Mouse (Mus musculus) testis, adult 10 weeks (tissue): ENCODE measurements around the gene Nt5c1b. TPM values are rescaled to one million over a fixed set of nuclear protein-coding genes. Genes with fewer than 3 reads are reported as not detected.

Experiments used
- polyA plus RNA-seq: library from polyadenylated mRNA; stranded (reverse); fragments of 350-450 nt; fragmentation: Illumina TruSeq; extraction: RNeasy Lipid Tissue Mini Kit (QIAGEN cat#74804); gene quantifications from one replicate; pipeline ENCODE4 v1.2.3, GENCODE M21; 2014; ENCODE audit warnings: low read depth, low replicate concordance

Nt5c1b gene
- 540 TPM for polyA plus RNA-seq

GRCm38 (mm10) chr12:10369673-10370072 is at the start of gene Nt5c1b:
Gene Nt5c1b (plus strand): TSS chr12:10369973.

GRCm38 (mm10) chr12:10390671-10391441 is 21.1 kb downstream of the Nt5c1b start, which contains the start of gene Rdh14:
Gene Rdh14 (plus strand): TSS chr12:10390772.

Other genes with a start within 250 kb of the Nt5c1b start
- 32.3 TPM for gene Rdh14, start 20.8 kb downstream of the Nt5c1b start, polyA plus RNA-seq